Mouse (Mus musculus): ENCODE measurements at regions not wholly inside any gene's neighbourhood (a gene's known extent, or its start where the extent isn't known, plus 50 kb on each side); places are given as distances from the start of the nearest gene placed in this dataset.

- peak; percentile 97 for DNase-seq (ENCODE audit: low spot score)
- Histone ChIP-seq H3K4me2 (ENCODE audit: low read depth, low read length, poor library complexity, severe bottlenecking) (0 out of 2 replicates have a peak overlapping the region, but pooled peaks have one; percentile 20), H3K36me3 (ENCODE audit: insufficient read depth, low read length) (no peaks in the 10 kb centered on the region), H3K4me1 (ENCODE audit: insufficient read depth, low read length) (peaks cover 3% of the 10 kb centered on the region; the same call in 1 of the 2 replicates), H3K9ac (replicated peaks; ENCODE audit: low read length, poor library complexity, severe bottlenecking) (no peak overlapping the region), H3K4me3 (ENCODE audit: low read depth, low read length) (no peak overlapping the region), H3K27ac (ENCODE audit: low read depth, low read length) (peak overlapping the region; percentile 62), H3K27me3 (ENCODE audit: insufficient read depth, low read length) (no peaks in the 10 kb centered on the region), H3K9me3 (ENCODE audit: low read length) (no peaks in the 10 kb centered on the region)
- 23% methylated on average over 15 of the region's 15 CpGs for WGBS
- ATAC-seq (ENCODE audit: low FRiP score) = peak; percentile 78
- TF ChIP-seq CTCF (IDR thresholded peaks at IDR 0.05) = peak; percentile 90
Observed at GRCm38 (mm10) chr2:174858011-174858834, 97.8 kb downstream of the Edn3 start.

DNA sequence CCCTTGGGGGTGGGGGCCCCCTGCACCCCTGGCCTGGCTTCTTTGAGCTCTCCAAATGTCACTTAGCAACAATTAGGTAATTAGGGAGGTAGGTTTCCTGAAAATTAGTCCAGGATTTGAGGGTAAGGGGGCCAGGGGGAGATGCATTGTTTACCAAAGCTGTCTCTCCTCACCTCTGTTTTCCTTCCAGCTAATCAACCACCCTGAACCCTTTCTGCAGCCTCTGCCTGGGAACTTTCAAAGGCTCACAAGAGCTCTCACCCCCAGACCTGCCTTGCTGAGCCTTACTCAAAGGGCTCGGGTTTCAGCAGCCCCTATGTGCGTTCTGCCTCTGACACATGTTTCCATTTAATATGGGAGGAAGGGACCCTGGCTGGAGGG lies 98.4 kb downstream of the Edn3 start:
- Histone ChIP-seq H3K4me2 (ENCODE audit: low read depth, low read length, poor library complexity, severe bottlenecking) (0 out of 2 replicates have a peak overlapping the region, but pooled peaks have one; percentile 20), H3K27ac (ENCODE audit: low read depth, low read length) (peak overlapping the region; percentile 62), H3K27me3 (ENCODE audit: insufficient read depth, low read length) (no peaks in the 10 kb centered on the region), H3K4me3 (ENCODE audit: low read depth, low read length) (no peak overlapping the region), H3K9ac (replicated peaks; ENCODE audit: low read length, poor library complexity, severe bottlenecking) (no peak overlapping the region), H3K9me3 (ENCODE audit: low read length) (no peaks in the 10 kb centered on the region), H3K4me1 (ENCODE audit: insufficient read depth, low read length) (peaks cover 3% of the 10 kb centered on the region; the same call in 1 of the 2 replicates), H3K36me3 (ENCODE audit: insufficient read depth, low read length) (no peaks in the 10 kb centered on the region)
- ATAC-seq (ENCODE audit: low FRiP score) = no peak
- DNase-seq (ENCODE audit: low spot score) = no peak
- no peak for TF ChIP-seq CTCF (IDR thresholded peaks at IDR 0.05)
- WGBS = 14% methylated on average over 2 of the region's 2 CpGs

- H3K4me2 ChIP-seq (ENCODE audit: low read depth, low read length, poor library complexity, severe bottlenecking) = no peak overlapping the region
- peaks cover 3% of the 10 kb centered on the region; the same call in 1 of the 2 replicates for H3K4me1 ChIP-seq (ENCODE audit: insufficient read depth, low read length)
- DNase-seq (ENCODE audit: low spot score) (peak; percentile 60), ATAC-seq (ENCODE audit: low FRiP score) (no peak)
- no peak overlapping the region for H3K9ac ChIP-seq (replicated peaks; ENCODE audit: low read length, poor library complexity, severe bottlenecking)
- no peak overlapping the region for H3K27ac ChIP-seq (ENCODE audit: low read depth, low read length)
- 32% methylated on average over 7 of the region's 7 CpGs for WGBS
- H3K27me3 ChIP-seq (ENCODE audit: insufficient read depth, low read length) = no peaks in the 10 kb centered on the region
- no peak overlapping the region for H3K4me3 ChIP-seq (ENCODE audit: low read depth, low read length)
- H3K36me3 ChIP-seq (ENCODE audit: insufficient read depth, low read length) = no peaks in the 10 kb centered on the region
- no peaks in the 10 kb centered on the region for H3K9me3 ChIP-seq (ENCODE audit: low read length)
- TF ChIP-seq CTCF (IDR thresholded peaks at IDR 0.05) = peak; percentile 76
Observed at GRCm38 (mm10) chr2:174859533-174859932, 99.1 kb downstream of the Edn3 start.

- Histone ChIP-seq H3K27ac (ENCODE audit: low read depth, low read length) (no peak overlapping the region), H3K4me3 (ENCODE audit: low read depth, low read length) (no peak overlapping the region), H3K4me2 (ENCODE audit: low read depth, low read length, poor library complexity, severe bottlenecking) (no peak overlapping the region), H3K9ac (replicated peaks; ENCODE audit: low read length, poor library complexity, severe bottlenecking) (no peak overlapping the region), H3K27me3 (ENCODE audit: insufficient read depth, low read length) (no peaks in the 10 kb centered on the region), H3K36me3 (ENCODE audit: insufficient read depth, low read length) (no peaks in the 10 kb centered on the region), H3K4me1 (ENCODE audit: insufficient read depth, low read length) (no peaks in the 10 kb centered on the region), H3K9me3 (ENCODE audit: low read length) (no peaks in the 10 kb centered on the region)
- DNase-seq (ENCODE audit: low spot score) = no peak
- no peak for TF ChIP-seq CTCF (IDR thresholded peaks at IDR 0.05)
- no peak for ATAC-seq (ENCODE audit: low FRiP score)
- WGBS = 88% methylated on average over 3 of the region's 3 CpGs
Observed at GRCm38 (mm10) chr2:174864657-174865056, 104.2 kb downstream of the Edn3 start.

- H3K36me3 ChIP-seq (ENCODE audit: insufficient read depth, low read length) = no peaks in the 10 kb centered on the region
- WGBS = 90% methylated on average over 8 of the region's 8 CpGs
Observed at GRCm38 (mm10) chr2:174866546-174866945, 106.1 kb downstream of the Edn3 start.

DNA sequence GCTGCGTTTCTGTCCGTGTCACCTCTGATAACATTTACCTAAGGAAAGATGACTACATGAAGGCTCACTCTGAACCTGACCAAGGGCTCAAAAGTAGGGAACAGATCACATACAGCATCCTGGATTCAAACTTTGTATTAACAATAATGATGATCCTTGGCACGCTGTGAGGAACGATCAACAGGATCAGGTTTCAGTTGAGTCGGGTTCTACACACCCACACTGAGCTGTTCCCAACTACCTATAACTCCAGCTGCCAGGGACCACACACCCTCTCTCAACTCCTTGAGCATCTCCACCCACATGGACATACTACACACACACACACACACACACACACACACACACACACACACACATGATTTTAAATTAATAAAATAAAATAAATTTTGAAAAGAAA lies 107.0 kb downstream of the Edn3 start:
- Histone ChIP-seq H3K27me3 (ENCODE audit: insufficient read depth, low read length) (no peaks in the 10 kb centered on the region), H3K9me3 (ENCODE audit: low read length) (no peaks in the 10 kb centered on the region), H3K4me2 (ENCODE audit: low read depth, low read length, poor library complexity, severe bottlenecking) (no peak overlapping the region), H3K4me1 (ENCODE audit: insufficient read depth, low read length) (no peaks in the 10 kb centered on the region), H3K4me3 (ENCODE audit: low read depth, low read length) (no peak overlapping the region), H3K36me3 (ENCODE audit: insufficient read depth, low read length) (no peaks in the 10 kb centered on the region), H3K27ac (ENCODE audit: low read depth, low read length) (no peak overlapping the region), H3K9ac (replicated peaks; ENCODE audit: low read length, poor library complexity, severe bottlenecking) (no peak overlapping the region)
- 67% methylated on average over 5 of the region's 5 CpGs for WGBS
- no peak for DNase-seq (ENCODE audit: low spot score)
- TF ChIP-seq CTCF (IDR thresholded peaks at IDR 0.05) = no peak
- ATAC-seq (ENCODE audit: low FRiP score) = no peak

More at GRCm38 (mm10) chr2:174866546-174866945, 106.1 kb downstream of the Edn3 start:
- Histone ChIP-seq H3K27me3 (ENCODE audit: insufficient read depth, low read length) (no peaks in the 10 kb centered on the region), H3K4me2 (ENCODE audit: low read depth, low read length, poor library complexity, severe bottlenecking) (no peak overlapping the region), H3K9ac (replicated peaks; ENCODE audit: low read length, poor library complexity, severe bottlenecking) (no peak overlapping the region), H3K27ac (ENCODE audit: low read depth, low read length) (no peak overlapping the region), H3K4me3 (ENCODE audit: low read depth, low read length) (no peak overlapping the region), H3K4me1 (ENCODE audit: insufficient read depth, low read length) (no peaks in the 10 kb centered on the region), H3K9me3 (ENCODE audit: low read length) (no peaks in the 10 kb centered on the region)
- TF ChIP-seq CTCF (IDR thresholded peaks at IDR 0.05) = no peak
- ATAC-seq (ENCODE audit: low FRiP score) (no peak), DNase-seq (ENCODE audit: low spot score) (no peak)
